Mouse (Mus musculus) stomach, embryonic 14.5 days (tissue): Measurements from ENCODE around the gene Ntrk3. TPM values are rescaled to one million over a fixed set of nuclear protein-coding genes. Genes with fewer than 3 reads are reported as not detected.

Experiments
- ATAC-seq: fragments of 200-750 bp; cut with Nextera tagmentation; 2 replicates; pipeline ENCODE4 v1.8.0; 2017; ENCODE audit warnings: low read depth, moderate TSS enrichment; ENCODE audit not compliant: insufficient number of reproducible peaks, insufficient read depth, low FRiP score
- H3K27ac ChIP-seq: fragments of 300-500 bp; sonication (generic); 2 replicates; pipeline ENCODE4 v1.5.1; 2014; ENCODE audit warnings: mild to moderate bottlenecking, low read length, moderate library complexity, mixed read lengths
- H3K27me3 ChIP-seq: fragments of 300-500 bp; sonication (generic); 2 replicates; pipeline ENCODE4 v1.6.1; 2014; ENCODE audit warnings: low read length, control low read depth, mixed read lengths; ENCODE audit not compliant: control insufficient read depth, insufficient read depth
- H3K36me3 ChIP-seq: fragments of 300-500 bp; sonication (generic); 2 replicates; pipeline ENCODE4 v1.6.1; 2014; ENCODE audit warnings: mild to moderate bottlenecking, control low read depth, low read length, moderate library complexity, mixed read lengths; ENCODE audit not compliant: control insufficient read depth, insufficient read depth
- H3K4me1 ChIP-seq: fragments of 300-500 bp; sonication (generic); 2 replicates; pipeline ENCODE4 v1.6.1; 2014; ENCODE audit warnings: low read length, control low read depth, mixed read lengths; ENCODE audit not compliant: control insufficient read depth, insufficient read depth
- H3K4me2 ChIP-seq: fragments of 300-500 bp; sonication (generic); replicated peaks from 2 replicates; pipeline ENCODE4 v1.6.1; 2014; ENCODE audit warnings: low read depth, low read length, control low read depth
- H3K4me3 ChIP-seq: fragments of 300-500 bp; sonication (generic); 2 replicates; pipeline ENCODE4 v1.5.1; 2014; ENCODE audit warnings: low read depth, low read length, control low read depth
- H3K9ac ChIP-seq: fragments of 300-500 bp; sonication (generic); replicated peaks from 2 replicates; pipeline ENCODE4 v1.6.1; 2014; ENCODE audit warnings: low read depth, mild to moderate bottlenecking, control low read depth, low read length, moderate library complexity, mixed read lengths
- H3K9me3 ChIP-seq: fragments of 300-500 bp; sonication (generic); 2 replicates; pipeline ENCODE4 v1.6.1; 2016; ENCODE audit warnings: low read depth, low read length, control low read depth; ENCODE audit not compliant: control insufficient read depth
- WGBS: fragments of 180-500 bp; shearing (Covaris S2); extraction: QIAGEN DNeasy Blood & Tissue Kit; methylation state at CpG from one replicate; pipeline ENCODE4 v1.1.7; 2014; 5-methylcytosine and 5-hydroxymethylcytosine counted together
- polyA plus RNA-seq: library from polyadenylated mRNA; unstranded; fragments of >200 nt; fragmentation: Nextera tagmentation; extraction: Ambion mirVana; gene quantifications from 2 replicates; pipeline ENCODE4 v1.2.1, GENCODE M21; 2014

The Ntrk3 gene
- polyA plus RNA-seq, 1 experiment from 2014 or later, result 5.9 TPM

DNA sequence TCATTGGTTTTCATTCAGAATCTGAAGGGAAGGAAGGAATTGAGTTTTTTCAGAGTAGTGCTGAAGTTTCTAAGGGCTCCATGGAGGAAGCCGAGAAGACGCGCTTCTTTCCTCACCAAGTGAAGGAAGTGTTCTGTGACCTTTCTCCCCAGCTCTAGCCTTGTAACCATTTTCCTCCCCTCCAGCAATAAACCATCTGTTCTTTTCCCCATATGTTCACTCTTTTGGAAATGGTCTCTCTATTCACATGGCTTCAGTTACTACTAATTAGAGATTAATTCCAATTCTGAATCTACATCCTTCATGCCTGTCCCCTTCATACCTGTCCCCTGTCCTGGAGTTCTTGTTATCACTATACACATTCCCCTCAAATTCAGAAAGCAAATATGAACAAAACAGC lies 209.8 kb downstream of the Ntrk3 start:
- no peak for ATAC-seq

DNA sequence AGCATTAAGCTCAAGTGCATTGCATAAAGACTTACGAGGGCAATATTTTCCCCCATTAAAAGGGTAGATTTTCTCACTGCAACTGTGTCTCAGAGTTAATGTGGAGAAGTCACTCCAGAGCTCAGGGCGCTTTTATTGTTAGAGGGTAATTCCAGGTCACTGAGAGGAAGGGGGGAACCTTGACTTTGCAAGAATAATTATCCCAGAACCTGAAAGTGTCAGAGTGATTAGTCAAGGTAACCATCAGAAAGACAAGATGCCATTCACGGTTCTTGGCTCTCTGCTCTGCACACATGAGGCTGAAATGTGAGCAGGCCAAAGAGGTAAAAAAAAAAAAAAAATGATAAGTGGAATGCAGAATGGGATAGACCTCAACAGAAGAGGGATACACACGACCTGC lies 210.2 kb downstream of the Ntrk3 start:
- Histone ChIP-seq H3K27me3 (no peaks in the 10 kb centered on the region), H3K9ac (no peak overlapping the region), H3K36me3 (no peaks in the 10 kb centered on the region), H3K4me3 (no peak overlapping the region), H3K27ac (no peak overlapping the region), H3K4me1 (no peaks in the 10 kb centered on the region), H3K4me2 (no peak overlapping the region), H3K9me3 (no peaks in the 10 kb centered on the region)
- no peak for ATAC-seq
- WGBS, result 41% methylated on average over 4 of the region's 4 CpGs

More for the DNA sequence above, 209.8 kb downstream of the Ntrk3 start:
- no peaks in the 10 kb centered on the region for H3K36me3 ChIP-seq
- 80% methylated on average over 3 of the region's 3 CpGs for WGBS
- no peaks in the 10 kb centered on the region for H3K4me1 ChIP-seq
- no peak overlapping the region for H3K27ac ChIP-seq
- no peak overlapping the region for H3K9ac ChIP-seq
- H3K27me3 ChIP-seq, result no peaks in the 10 kb centered on the region
- no peak overlapping the region for H3K4me2 ChIP-seq
- H3K4me3 ChIP-seq, result no peak overlapping the region
- H3K9me3 ChIP-seq, result no peaks in the 10 kb centered on the region

DNA sequence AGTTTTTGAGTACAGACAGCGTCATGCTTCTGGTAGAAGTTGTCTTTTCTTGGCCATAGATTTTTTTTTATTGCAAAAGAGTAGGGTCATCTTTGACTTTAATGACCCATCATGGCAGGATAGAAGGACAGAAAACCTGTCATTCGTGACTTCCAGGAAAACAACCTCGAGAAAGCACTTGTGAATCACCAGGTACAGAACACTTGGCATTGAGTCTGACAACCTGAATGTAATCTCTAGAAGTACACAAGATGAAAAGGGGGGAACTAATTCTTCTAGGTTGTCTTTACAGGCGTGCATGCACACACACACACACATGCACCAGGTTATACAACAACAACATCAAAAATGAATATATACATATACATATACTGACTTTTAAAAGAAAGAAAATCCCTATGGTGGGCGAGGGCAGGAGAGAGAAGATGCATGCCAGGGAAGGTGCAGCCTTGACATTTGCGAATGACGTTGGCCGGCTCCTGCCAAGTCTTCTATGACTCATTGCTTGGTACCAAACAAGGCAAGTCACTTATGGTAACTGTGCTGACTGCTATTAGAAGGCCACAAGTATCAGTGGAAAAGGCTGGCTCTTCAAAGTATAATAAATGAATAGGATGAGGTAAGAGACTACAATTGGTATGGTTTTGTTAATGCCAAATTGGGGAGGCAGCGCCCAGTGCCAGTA lies 217.4 kb downstream of the Ntrk3 start:
- no peaks in the 10 kb centered on the region for H3K36me3 ChIP-seq
- ATAC-seq, result no peak
- no peak overlapping the region for H3K9ac ChIP-seq
- no peak overlapping the region for H3K4me3 ChIP-seq
- H3K27me3 ChIP-seq, result no peaks in the 10 kb centered on the region
- WGBS, result 85% methylated on average over 9 of the region's 9 CpGs
- H3K4me2 ChIP-seq, result no peak overlapping the region
- H3K9me3 ChIP-seq, result no peaks in the 10 kb centered on the region
- H3K27ac ChIP-seq, result no peak overlapping the region
- no peaks in the 10 kb centered on the region for H3K4me1 ChIP-seq

DNA sequence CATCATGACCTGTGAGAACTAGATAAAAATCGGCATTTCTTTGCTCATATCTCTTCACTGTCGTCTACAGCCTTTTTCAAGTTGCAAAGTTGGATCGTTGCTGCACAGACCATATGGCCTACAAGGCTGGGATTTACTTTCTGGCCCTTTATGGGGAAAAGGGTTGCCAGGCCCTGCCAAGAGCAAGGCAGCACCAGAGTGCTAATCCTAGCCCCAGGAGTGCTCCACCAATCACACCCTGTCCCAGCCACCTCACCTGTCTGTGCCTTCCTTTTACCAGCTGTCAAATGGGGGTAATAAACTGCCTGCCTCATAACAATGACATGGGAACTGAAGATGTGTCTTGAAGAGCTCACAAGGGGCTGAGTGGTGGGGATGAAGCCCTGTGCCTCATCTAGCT lies 218.1 kb downstream of the Ntrk3 start:
- Histone ChIP-seq H3K4me1 (no peaks in the 10 kb centered on the region), H3K36me3 (no peaks in the 10 kb centered on the region), H3K4me3 (no peak overlapping the region), H3K9ac (no peak overlapping the region), H3K27me3 (no peaks in the 10 kb centered on the region), H3K27ac (no peak overlapping the region), H3K4me2 (no peak overlapping the region), H3K9me3 (no peaks in the 10 kb centered on the region)
- WGBS, result 80% methylated on average over 3 of the region's 3 CpGs
- ATAC-seq, result no peak

DNA sequence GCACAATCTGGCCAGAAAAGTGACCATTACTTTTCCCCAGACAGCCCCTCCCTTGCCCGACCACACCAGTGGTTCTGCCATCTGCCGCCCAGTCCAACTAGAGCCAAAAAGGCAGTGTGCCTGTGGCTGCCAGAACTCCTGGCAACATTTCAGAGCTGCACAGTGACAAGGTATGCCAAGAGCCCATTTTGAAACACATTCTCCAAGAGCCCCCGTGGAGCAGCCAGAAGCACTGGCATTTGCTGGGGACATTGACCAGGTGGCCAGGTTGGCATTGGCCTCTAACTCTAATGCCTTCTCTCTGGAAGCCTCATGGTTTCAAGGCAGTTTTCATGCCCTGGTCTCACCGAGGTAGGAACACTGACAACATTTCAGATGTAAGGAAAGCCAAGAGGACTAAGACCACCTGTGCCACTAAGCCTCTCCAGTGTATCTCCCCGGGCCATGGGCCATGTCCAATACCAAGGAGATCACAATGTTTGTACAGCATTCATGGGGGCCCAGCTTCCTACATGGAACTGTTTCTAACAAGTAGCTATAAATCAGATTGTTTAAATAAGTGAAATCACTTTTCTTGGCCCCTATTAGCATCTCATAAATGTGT lies 218.9 kb downstream of the Ntrk3 start:
- Histone ChIP-seq H3K4me2 (no peak overlapping the region), H3K27me3 (no peaks in the 10 kb centered on the region), H3K4me1 (no peaks in the 10 kb centered on the region), H3K9me3 (no peaks in the 10 kb centered on the region), H3K9ac (no peak overlapping the region), H3K27ac (no peak overlapping the region), H3K4me3 (no peak overlapping the region), H3K36me3 (no peaks in the 10 kb centered on the region)
- no peak for ATAC-seq
- whole genome bisulfite sequencing, result 79% methylated on average over 5 of the region's 5 CpGs

DNA sequence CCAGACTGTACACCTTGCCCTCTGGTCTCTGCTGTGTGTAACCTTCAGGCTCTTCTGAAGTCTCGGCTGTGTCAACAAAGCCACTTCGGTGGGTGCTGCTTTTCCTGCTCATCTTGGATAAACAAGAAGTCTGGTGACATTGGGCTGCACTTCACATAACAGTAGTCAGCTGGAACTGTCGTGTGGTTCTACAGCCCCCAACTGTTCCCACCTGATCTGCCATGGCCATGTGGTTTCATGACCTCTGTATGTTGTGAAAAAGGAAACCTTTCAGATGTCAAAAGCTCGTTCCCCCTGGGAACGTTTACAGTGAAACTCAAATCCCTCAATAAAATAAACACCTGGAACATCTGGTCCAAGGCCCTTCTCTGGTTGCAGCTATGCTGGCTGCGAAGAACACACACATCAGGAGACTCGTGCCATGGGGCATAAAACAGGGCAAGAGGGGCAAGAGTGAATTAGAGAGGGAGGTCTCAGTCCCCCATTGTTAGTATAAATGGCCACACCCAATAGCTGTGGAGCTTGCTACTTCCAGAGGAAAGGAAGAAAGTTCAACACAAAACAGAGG lies 222.7 kb downstream of the Ntrk3 start:
- Histone ChIP-seq H3K9ac (no peak overlapping the region), H3K36me3 (no peaks in the 10 kb centered on the region), H3K4me3 (no peak overlapping the region), H3K4me2 (no peak overlapping the region), H3K9me3 (no peaks in the 10 kb centered on the region), H3K27ac (no peak overlapping the region), H3K27me3 (no peaks in the 10 kb centered on the region), H3K4me1 (no peaks in the 10 kb centered on the region)
- 33% methylated on average over 7 of the region's 7 CpGs for WGBS
- no peak for ATAC-seq

DNA sequence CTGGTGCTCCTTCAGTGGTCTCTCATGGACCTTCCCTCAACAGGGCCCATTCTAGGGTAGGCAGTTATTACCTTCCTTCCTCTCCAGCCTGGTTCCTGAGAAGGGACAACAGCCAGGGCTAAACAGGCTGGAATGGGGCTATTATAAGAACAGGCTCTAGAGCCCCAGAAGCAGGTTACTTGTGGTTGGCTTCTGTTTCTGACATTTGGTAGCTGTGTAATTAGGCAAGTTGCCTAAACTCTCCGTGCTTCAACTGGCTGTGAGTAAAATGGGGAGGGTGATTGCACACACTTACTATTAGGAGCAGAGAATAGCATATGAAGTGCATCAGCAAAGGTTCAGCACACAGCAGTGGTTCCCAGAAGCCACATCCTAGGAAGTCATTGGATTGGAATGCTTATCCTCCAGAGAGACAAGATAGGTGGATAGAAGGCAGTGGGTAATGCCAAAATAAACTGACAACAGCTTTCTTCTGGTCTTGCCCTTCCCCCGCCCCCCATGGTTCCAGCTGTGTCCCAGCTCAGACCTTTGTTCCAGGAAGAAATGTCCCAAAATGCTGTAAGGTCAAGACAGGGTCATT lies 230.7 kb downstream of the Ntrk3 start:
- no peaks in the 10 kb centered on the region for H3K4me1 ChIP-seq
- H3K27ac ChIP-seq, result no peak overlapping the region
- H3K4me3 ChIP-seq, result no peak overlapping the region
- H3K9ac ChIP-seq, result no peak overlapping the region
- H3K9me3 ChIP-seq, result no peaks in the 10 kb centered on the region
- no peaks in the 10 kb centered on the region for H3K36me3 ChIP-seq
- WGBS, result 69% methylated on average over 2 of the region's 2 CpGs
- no peaks in the 10 kb centered on the region for H3K27me3 ChIP-seq
- no peak overlapping the region for H3K4me2 ChIP-seq
- no peak for ATAC-seq

DNA sequence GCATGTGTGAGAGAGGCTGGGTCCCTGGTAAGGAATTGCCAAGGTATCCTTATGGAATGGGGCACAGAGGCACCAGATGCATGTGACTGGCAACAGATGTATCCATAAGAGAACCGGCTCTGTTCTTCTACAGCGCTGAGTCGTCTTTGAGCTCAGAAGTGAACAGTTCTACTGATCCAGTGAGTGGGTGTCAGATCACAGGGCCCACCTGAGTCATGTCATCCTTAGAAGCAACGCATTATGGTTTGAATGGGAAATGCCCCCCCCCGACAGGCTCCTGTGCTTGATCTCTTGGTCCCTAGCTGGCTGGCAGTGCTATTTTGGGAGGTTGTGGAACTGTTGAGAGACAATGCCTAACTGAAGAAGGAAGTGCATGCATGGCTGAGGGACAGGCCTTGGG lies 236.9 kb downstream of the Ntrk3 start:
- Histone ChIP-seq H3K4me2 (no peak overlapping the region), H3K9me3 (no peaks in the 10 kb centered on the region), H3K27ac (no peak overlapping the region), H3K9ac (no peak overlapping the region), H3K4me3 (no peak overlapping the region), H3K36me3 (no peaks in the 10 kb centered on the region), H3K27me3 (no peaks in the 10 kb centered on the region), H3K4me1 (no peaks in the 10 kb centered on the region)
- ATAC-seq, result no peak
- 86% methylated on average over 5 of the region's 5 CpGs for WGBS
